Mouse (Mus musculus) neural tube, embryonic 11.5 days (tissue): Measurements from ENCODE around the gene Myom3. TPM values are rescaled to one million over a fixed set of nuclear protein-coding genes. Genes with fewer than 3 reads are reported as not detected.
"Not testable (repeated sequence)": the region's sequence is repeated elsewhere in the genome, so short reads cannot be mapped to it uniquely, and the experiment has no call there.

Experiments
- ATAC-seq: fragments of 200-750 bp; cut with Nextera tagmentation; 2 replicates; pipeline ENCODE4 v1.8.0; 2017; ENCODE audit warnings: moderate number of reproducible peaks, mild to moderate bottlenecking, moderate TSS enrichment, moderate library complexity; ENCODE audit not compliant: insufficient read depth, low FRiP score, low TSS enrichment
- DNase-seq: peaks from one replicate; pipeline ENCODE4 v3.0.0-alpha.2; 2015; ENCODE audit warnings: low spot score
- H3K27ac ChIP-seq: fragments of 300-500 bp; sonication (generic); 2 replicates; pipeline ENCODE4 v1.5.1; 2014; ENCODE audit warnings: low read depth, mild to moderate bottlenecking, low read length
- H3K27me3 ChIP-seq: fragments of 300-500 bp; sonication (generic); 2 replicates; pipeline ENCODE4 v1.6.1; 2014; ENCODE audit warnings: mild to moderate bottlenecking, low read length, mixed read lengths; ENCODE audit not compliant: control insufficient read depth, insufficient read depth
- H3K36me3 ChIP-seq: fragments of 300-500 bp; sonication (generic); 2 replicates; pipeline ENCODE4 v1.6.1; 2014; ENCODE audit warnings: mild to moderate bottlenecking, low read length, moderate library complexity, mixed read lengths; ENCODE audit not compliant: control insufficient read depth, insufficient read depth
- H3K4me1 ChIP-seq: fragments of 300-500 bp; sonication (generic); 2 replicates; pipeline ENCODE4 v1.6.1; 2014; ENCODE audit warnings: low read length, mixed read lengths; ENCODE audit not compliant: control insufficient read depth, insufficient read depth
- H3K4me2 ChIP-seq: fragments of 300-500 bp; sonication (generic); 2 replicates; pipeline ENCODE4 v1.6.1; 2014; ENCODE audit warnings: low read depth, mild to moderate bottlenecking, moderate library complexity
- H3K4me3 ChIP-seq: fragments of 300-500 bp; sonication (generic); 2 replicates; pipeline ENCODE4 v1.5.1; 2014; ENCODE audit warnings: low read depth, low read length
- H3K9ac ChIP-seq: fragments of 300-500 bp; sonication (generic); 2 replicates; pipeline ENCODE4 v1.6.1; 2014; ENCODE audit warnings: mild to moderate bottlenecking, low read length
- H3K9me3 ChIP-seq: fragments of 300-500 bp; sonication (generic); 2 replicates; pipeline ENCODE4 v1.6.1; 2016; ENCODE audit warnings: low read length; ENCODE audit not compliant: control insufficient read depth
- WGBS: fragments of 180-500 bp; shearing (Covaris S2); extraction: QIAGEN DNeasy Blood & Tissue Kit; methylation state at CpG from one replicate; pipeline ENCODE4 v1.1.7; 2014; 5-methylcytosine and 5-hydroxymethylcytosine counted together
- polyA plus RNA-seq: library from polyadenylated mRNA; unstranded; fragments of >200 nt; fragmentation: Nextera tagmentation; extraction: Ambion mirVana; gene quantifications from 2 replicates; pipeline ENCODE4 v1.2.1, GENCODE M21; 2014

Myom3 gene
- 0.62 and 0.93 TPM in 2 replicates for polyA plus RNA-seq

DNA sequence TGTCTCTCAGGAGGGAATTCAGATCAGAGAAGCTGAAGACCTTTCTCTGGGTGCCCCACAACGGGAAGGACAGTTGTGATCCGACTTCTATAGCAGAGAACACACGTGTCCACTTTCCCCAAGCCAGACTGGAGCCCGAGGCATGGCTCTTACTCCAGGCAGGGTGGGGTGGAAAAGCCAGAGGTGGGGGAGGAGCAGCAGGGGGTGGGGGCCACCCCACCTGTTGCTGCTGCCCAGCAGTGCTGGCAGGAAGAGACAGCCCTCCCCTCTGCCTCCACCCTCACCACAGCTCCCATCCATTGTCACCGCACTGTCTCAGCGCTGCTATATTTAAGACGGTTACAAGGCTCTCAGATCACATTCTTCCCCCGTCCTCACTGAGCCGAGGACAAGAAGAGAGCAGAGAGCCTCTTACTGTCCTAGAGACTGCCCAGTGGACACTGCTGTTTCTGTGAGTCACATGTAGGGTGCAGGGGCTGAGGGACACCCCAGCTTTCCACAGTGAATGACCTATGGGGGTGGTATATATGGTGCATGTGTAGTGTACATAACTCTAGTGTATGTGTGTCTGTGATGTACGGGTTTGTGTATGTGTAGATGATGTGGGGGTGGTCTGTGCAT, at the start of gene Myom3:
Gene Myom3, plus strand, starts transcription at position 360 of the 621 bp plus-strand sequence.
- H3K27ac ChIP-seq = no peak within 1 kb of the TSS
- H3K4me2 ChIP-seq = no peak within 1 kb of the TSS
- H3K36me3 ChIP-seq = no peaks in the 10 kb centered on the region
- ATAC-seq (no peak), DNase-seq (no peak)
- H3K9ac ChIP-seq = no peak within 1 kb of the TSS
- H3K27me3 ChIP-seq = no peaks in the 10 kb centered on the region
- H3K9me3 ChIP-seq = no peaks in the 10 kb centered on the region
- H3K4me3 ChIP-seq = no peak within 1 kb of the TSS
- 69% methylated on average over 10 of the region's 10 CpGs for WGBS
- H3K4me1 ChIP-seq = peaks cover 5% of the 10 kb centered on the region; the same call in 1 of the 2 replicates

DNA sequence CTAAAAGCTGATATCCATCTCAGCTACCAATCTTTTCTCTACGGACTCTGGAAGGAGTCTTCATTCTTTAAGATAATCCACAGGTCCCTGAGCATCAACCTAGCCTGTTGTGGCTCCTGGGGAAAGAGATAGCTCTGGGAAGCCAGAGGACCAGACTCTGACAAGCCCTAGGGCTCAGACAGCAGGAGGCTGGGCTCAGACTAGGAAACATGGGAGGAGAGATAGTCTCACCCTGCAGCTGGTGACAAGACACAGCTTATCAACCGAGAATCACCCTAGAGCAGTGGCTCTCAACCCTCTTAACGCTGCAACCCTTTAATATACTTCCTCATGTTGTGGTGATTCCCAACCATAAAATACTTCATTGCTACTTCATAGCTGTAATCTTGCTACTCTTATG, 49.1 kb upstream of the Myom3 start:
- H3K9ac ChIP-seq = no peak overlapping the region
- WGBS = 83% methylated on average over 3 of the region's 3 CpGs
- H3K36me3 ChIP-seq = no peaks in the 10 kb centered on the region
- DNase-seq (no peak), ATAC-seq (no peak)
- no peaks in the 10 kb centered on the region for H3K9me3 ChIP-seq
- H3K4me3 ChIP-seq = no peak overlapping the region
- no peaks in the 10 kb centered on the region for H3K4me1 ChIP-seq
- no peak overlapping the region for H3K4me2 ChIP-seq
- H3K27ac ChIP-seq = no peak overlapping the region
- no peaks in the 10 kb centered on the region for H3K27me3 ChIP-seq

DNA sequence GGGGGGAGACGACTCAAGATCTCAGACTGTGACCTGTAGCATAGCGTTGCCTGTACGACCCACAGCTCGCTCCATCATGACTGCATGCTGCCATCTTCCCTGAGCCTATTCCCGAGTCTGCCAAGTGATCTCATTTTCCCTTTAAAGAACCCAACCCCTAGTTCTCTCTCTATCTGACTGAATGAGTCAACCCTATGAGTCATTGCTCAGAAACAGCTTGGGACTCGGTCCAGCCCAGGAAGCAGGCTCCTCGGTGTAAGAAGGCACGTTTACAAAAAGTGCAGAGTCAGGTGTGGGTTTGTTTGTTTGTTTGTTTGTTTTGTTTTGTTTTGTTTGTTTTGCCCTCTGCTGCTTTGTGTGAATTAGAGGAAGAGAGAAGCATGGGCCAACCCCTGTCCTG, 44.7 kb upstream of the Myom3 start:
- ATAC-seq (no peak), DNase-seq (no peak)
- H3K9me3 ChIP-seq = no peaks in the 10 kb centered on the region
- H3K36me3 ChIP-seq = no peaks in the 10 kb centered on the region
- WGBS = 92% methylated on average over 8 of the region's 8 CpGs
- no peaks in the 10 kb centered on the region for H3K27me3 ChIP-seq
- H3K4me2 ChIP-seq = no peak overlapping the region
- no peak overlapping the region for H3K27ac ChIP-seq
- H3K4me3 ChIP-seq = no peak overlapping the region
- H3K4me1 ChIP-seq = no peaks in the 10 kb centered on the region
- H3K9ac ChIP-seq = no peak overlapping the region

DNA sequence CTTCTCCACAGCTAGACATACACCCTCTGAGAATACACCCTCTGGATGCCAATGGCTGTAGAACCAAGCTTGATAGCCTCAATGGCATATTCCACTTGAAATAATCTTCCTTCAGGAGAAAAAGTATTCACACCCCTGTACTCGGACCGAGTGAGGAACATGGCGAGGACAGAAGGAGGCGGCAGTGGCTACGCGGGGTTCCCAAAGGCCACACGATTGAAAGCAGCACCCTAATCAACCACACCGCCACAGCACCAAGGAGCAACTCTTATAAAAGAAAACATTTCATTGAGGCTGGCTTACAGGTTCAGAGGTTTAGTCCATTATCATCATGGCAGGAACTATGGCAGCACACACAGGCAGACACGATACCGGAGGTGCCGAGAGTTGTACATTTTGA, 43.1 kb upstream of the Myom3 start:
- not testable (repeated sequence) for DNase-seq, H3K9me3 ChIP-seq, H3K27me3 ChIP-seq, H3K4me2 ChIP-seq, H3K27ac ChIP-seq, H3K9ac ChIP-seq, H3K36me3 ChIP-seq, H3K4me1 ChIP-seq, ATAC-seq, H3K4me3 ChIP-seq
- 94% methylated on average over 11 of the region's 11 CpGs for WGBS

DNA sequence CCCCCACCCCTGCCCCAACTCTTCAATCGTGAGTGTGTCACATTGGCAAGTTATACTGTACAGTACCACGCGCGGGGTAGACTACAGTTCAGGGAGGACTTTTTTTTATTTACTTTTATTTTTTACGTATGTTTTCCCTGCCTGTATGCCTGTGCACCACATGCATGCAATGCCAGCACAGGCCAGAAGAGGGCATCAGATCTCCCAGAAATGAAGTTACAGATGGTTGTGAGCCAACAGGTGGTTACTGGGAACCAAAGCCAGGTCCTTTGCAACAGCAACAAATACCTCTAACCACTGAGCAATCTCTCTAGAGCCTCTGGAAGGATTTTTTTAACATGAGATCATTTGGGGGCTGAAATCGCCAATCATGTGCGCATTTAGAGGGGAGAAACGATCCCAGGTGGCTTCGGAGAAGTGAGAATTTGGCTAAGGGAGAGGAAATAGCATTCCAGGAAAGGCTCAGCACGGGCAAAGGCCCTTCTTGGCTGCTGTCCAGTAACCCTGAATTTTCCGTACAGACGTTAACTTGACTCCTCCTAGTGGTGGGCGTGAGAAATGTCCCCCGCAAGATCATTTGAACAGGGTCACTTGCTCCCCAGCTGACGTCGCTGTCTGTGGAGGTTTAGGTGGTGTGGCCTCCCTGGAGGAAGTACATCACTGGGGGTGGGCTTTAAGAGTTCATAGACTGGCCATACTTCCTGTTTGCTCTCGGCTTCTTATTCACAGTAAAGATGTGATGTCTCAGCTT, 36.8 kb upstream of the Myom3 start:
- Histone ChIP-seq H3K27ac (no peak overlapping the region), H3K9ac (no peak overlapping the region), H3K4me2 (no peak overlapping the region), H3K27me3 (no peaks in the 10 kb centered on the region), H3K4me1 (no peaks in the 10 kb centered on the region), H3K36me3 (no peaks in the 10 kb centered on the region), H3K4me3 (no peak overlapping the region), H3K9me3 (no peaks in the 10 kb centered on the region)
- 76% methylated on average over 17 of the region's 17 CpGs for WGBS
- ATAC-seq (no peak), DNase-seq (no peak)

DNA sequence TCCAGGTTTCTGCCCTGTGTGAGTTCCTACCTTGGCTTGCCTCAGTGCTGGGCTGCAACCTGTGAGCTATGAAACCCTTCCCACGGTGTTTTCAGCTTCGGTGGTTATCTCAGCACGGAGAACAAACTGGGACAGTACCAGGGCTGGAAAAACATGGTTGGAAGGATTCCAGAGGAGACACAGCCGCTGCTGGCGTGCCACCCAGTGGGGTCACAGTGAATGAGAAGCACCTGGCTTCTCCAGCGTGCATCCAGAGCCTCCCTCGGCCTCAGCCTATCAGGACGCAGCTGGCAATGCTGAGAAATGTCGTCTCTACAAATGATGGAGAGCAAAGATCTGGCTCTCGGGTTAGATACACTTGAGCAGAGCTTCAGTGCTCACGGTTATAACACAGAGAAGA, 33.1 kb upstream of the Myom3 start:
- no peak overlapping the region for H3K4me3 ChIP-seq
- H3K27me3 ChIP-seq = no peaks in the 10 kb centered on the region
- no peak overlapping the region for H3K27ac ChIP-seq
- no peaks in the 10 kb centered on the region for H3K9me3 ChIP-seq
- H3K36me3 ChIP-seq = no peaks in the 10 kb centered on the region
- H3K4me2 ChIP-seq = no peak overlapping the region
- DNase-seq (no peak), ATAC-seq (no peak)
- no peaks in the 10 kb centered on the region for H3K4me1 ChIP-seq
- H3K9ac ChIP-seq = no peak overlapping the region
- WGBS = 84% methylated on average over 11 of the region's 11 CpGs

DNA sequence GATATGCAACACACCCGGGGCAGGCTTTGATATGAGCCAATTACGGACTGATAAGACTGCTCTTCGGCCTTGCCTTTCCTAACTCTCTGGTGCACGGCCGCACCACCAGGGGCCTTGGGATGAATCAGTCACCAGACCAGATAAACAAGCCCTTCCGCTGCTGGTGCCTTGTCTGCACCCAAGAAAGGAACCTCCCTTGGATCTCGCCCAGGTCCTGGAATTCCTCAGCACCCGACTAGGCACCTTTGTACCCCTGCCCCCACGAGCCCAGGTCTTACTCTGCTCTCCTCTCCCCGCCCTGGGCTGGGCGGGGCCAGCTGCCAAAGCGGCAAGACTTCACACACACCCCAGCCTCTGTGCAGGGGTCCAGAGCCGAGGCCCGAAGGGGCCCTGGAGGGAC, 31.7 kb upstream of the Myom3 start, which contains the start of gene Il22ra1:
Gene Il22ra1, plus strand, starts transcription at position 356 of the 400 bp plus-strand sequence.
- no peaks in the 10 kb centered on the region for H3K27me3 ChIP-seq
- no peak within 1 kb of the TSS for H3K4me3 ChIP-seq
- H3K9ac ChIP-seq = no peak within 1 kb of the TSS
- H3K9me3 ChIP-seq = no peaks in the 10 kb centered on the region
- no peaks in the 10 kb centered on the region for H3K4me1 ChIP-seq
- no peaks in the 10 kb centered on the region for H3K36me3 ChIP-seq
- no peak for DNase-seq
- H3K4me2 ChIP-seq = no peak within 1 kb of the TSS
- ATAC-seq = no peak
- WGBS = 53% methylated on average over 14 of the region's 14 CpGs
- H3K27ac ChIP-seq = no peak within 1 kb of the TSS

DNA sequence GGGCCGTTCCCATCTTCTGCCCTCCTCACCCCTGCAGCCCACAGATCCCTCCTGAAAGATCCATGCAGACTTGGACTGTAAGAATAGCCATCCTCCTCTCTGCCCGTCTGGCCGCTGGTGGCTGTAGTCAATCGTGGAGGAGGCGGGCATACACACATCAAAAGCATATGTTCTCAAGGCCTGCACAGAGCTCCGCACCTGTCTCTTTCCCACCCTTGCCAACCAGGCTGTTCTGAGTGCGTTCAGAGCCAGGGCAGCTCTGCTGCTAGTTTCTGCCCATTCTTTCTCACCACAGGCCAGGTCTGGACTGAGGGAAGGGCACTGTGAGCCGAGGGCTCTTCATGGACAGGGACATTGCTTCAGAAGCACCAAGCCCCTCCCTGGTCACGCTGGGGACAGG, 29.3 kb upstream of the Myom3 start:
- no peaks in the 10 kb centered on the region for H3K36me3 ChIP-seq
- H3K4me1 ChIP-seq = no peaks in the 10 kb centered on the region
- ATAC-seq (no peak), DNase-seq (no peak)
- H3K27ac ChIP-seq = no peak overlapping the region
- H3K9ac ChIP-seq = no peak overlapping the region
- H3K27me3 ChIP-seq = no peaks in the 10 kb centered on the region
- no peak overlapping the region for H3K4me2 ChIP-seq
- no peak overlapping the region for H3K4me3 ChIP-seq
- WGBS = 82% methylated on average over 9 of the region's 9 CpGs
- no peaks in the 10 kb centered on the region for H3K9me3 ChIP-seq

DNA sequence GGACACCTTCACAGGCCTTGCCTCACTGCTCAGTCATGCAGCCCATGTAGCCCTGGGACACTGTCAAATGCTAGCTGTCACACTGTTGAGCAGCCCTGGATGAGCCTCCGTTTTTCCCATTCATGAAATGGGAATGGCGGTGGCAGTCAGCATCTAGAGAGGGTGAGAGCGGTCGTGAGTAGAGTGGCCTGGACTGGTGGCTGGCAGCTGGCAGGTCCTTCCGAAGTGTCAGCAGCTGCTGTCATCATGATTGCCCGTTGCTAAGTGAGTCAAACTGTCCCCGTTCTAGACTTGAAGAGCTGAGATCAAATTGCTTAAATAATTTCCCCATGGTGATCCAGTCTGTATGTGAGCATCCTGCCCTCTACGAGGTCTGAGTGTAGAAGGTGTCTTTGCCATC, 28.6 kb upstream of the Myom3 start:
- ATAC-seq (no peak), DNase-seq (no peak)
- no peaks in the 10 kb centered on the region for H3K4me1 ChIP-seq
- H3K4me3 ChIP-seq = no peak overlapping the region
- no peaks in the 10 kb centered on the region for H3K27me3 ChIP-seq
- 88% methylated on average over 8 of the region's 8 CpGs for WGBS
- H3K9me3 ChIP-seq = no peaks in the 10 kb centered on the region
- no peaks in the 10 kb centered on the region for H3K36me3 ChIP-seq
- H3K4me2 ChIP-seq = no peak overlapping the region
- H3K9ac ChIP-seq = no peak overlapping the region
- no peak overlapping the region for H3K27ac ChIP-seq
